Mouse (Mus musculus): ENCODE data around the gene Lrcol1. TPM values are rescaled to one million over a fixed set of nuclear protein-coding genes. Genes with fewer than 3 reads are reported as not detected.

The Lrcol1 gene
- total RNA-seq (2021): not detected
- long read RNA-seq, experiment 1: 0 reads
- long read RNA-seq, experiment 2: 0 reads

DNA sequence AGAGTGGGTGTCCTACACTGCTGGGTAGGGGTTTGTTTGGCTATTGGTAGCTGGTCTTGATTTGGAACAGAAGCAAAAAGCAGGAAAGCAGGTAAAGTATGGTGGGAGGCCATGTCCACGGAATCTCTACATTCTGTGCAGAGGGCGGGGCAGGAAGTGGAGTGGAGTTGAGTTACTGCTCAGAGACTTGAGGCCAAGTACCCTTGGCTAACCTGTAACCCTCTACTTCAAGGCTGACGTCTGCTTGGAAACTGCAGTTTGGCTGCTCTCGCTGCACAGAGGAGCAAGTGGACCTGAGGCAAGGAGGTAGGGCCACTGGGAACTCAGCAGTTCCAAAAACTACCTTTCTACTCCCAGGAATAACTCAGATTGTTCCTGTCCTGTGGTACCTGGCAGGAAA lies at the start of gene Lrcol1:
Lrcol1 (plus strand) TSS at position 207 of the 400 bp plus-strand sequence.
- no peak for DNase-seq (ENCODE audit: low spot score in 2 of 2)
- intact Hi-C loops (cut with DNase I): no loop called here

GRCm38 (mm10) chr5:110296637-110297036 lies 47.9 kb upstream of the Lrcol1 start:
- intact Hi-C loops (cut with DNase I): no loop called here
- DNase-seq (ENCODE audit: low spot score in 2 of 2): no peak

DNA sequence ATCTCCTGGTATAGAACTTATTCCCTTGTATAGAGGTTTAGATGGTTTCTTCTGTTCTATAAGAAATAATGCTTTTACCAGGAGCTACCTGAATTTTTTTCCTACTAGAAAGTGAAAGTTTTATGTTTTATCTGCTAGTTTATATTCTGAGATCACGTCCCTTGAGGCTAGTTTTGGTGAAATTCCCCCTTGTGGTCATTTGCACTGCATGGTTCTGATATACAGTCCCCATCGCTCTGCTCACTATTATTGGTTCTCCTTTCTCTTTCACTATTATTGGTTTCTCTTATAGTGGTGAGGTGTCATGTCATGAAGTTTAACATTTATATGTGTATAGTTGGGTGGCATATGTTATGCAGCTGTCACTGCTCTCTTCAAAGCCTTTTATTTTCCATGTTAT lies 43.9 kb upstream of the Lrcol1 start:
- intact Hi-C loops (cut with DNase I): no loop called here
- DNase-seq (ENCODE audit: low spot score in 2 of 2): no peak

- DNase-seq (ENCODE audit: low spot score in 2 of 2): no peak
- intact Hi-C loops (cut with DNase I): no loop called here
Observed at GRCm38 (mm10) chr5:110308861-110309260, 35.7 kb upstream of the Lrcol1 start.

DNA sequence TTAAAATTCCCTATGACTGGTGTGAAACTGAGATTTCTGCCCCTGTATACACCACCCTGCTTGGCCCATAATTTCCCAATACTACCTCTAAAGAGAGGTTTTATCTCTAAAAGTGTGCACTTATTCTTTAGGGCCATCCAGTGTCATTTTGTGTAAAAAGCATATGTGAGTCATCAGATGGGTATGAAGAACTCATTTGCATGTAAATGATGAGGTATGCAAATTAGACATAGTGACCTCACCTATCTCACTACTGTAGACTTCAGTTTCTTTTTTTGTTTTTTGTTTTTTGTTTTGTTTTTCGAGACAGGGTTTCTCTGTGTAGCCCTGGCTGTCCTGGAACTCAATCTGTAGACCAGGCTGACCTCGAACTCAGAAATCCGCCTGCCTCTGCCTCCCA lies 31.4 kb upstream of the Lrcol1 start:
- intact Hi-C loops (cut with DNase I): no loop called here
- DNase-seq (ENCODE audit: low spot score in 2 of 2): no peak

DNA sequence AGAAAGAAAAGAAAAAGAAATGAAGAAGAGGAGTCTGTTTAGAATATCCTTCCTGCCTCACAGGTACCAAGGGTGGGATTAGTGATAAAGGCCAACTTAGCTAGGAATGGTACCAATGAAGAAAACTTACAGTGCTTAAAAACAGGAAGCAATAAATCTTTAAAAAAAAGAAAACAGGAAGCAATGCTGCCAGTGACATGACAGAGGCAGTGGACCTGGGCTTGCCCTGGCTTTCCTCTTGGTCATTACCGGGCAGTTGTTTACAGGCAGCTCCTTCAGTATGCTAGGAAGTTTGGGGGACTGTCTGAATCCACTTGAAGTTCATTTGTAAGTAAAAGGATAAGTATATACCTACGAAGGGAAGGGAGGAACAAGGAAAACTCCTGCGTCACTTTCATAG lies 14.0 kb upstream of the Lrcol1 start:
- intact Hi-C loops (cut with DNase I): no loop called here
- no peak for DNase-seq (ENCODE audit: low spot score in 2 of 2)

DNA sequence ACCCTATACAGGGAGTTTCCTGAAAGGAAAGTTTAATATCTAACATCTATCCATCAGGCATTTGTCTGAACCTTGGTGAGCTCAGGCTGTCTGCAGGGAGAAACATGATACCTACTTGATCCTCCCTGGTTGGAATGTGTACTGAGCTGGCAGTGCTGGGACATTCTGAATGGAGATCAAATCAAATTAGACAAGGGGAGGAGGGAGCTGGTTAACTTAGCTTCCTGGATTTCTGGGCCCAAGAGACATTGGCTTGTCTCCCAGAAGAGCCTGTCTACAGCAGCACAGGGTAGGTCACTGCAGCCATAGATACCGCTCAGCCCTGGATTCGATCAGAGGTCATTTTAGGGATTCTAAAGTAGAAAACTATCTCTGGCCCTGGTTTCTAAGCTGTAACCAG lies 5.7 kb upstream of the Lrcol1 start:
- intact Hi-C loops (cut with DNase I): no loop called here
- DNase-seq (ENCODE audit: low spot score in 2 of 2): no peak

- intact Hi-C loops (cut with DNase I): no loop called here
- DNase-seq (ENCODE audit: low spot score in 2 of 2): no peak
Observed at GRCm38 (mm10) chr5:110342648-110343284, 1.8 kb upstream of the Lrcol1 start, which contains the start of gene P2rx2. P2rx2 (minus strand) TSS chr5:110343212.

DNA sequence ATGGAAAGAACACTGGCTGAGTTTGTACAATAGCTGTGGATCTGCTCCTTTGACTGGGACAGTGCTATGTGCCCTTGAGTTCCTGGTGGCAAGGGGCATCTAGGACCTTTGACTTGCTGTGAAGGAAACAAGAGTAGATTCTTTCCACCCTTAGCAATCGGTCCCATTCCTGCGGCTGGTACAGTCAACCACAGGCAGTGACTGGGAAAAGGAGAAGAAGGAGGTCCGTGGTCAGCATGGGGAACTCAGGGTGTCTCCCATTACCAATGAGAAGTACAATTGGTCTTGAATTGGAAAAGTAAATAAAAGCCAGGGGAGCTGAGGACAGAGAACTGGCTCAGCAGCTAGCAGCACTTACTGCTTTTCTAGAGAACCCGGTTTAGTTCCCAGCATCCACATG lies 1.0 kb downstream of the Lrcol1 start:
- DNase-seq (ENCODE audit: low spot score in 2 of 2): no peak
- intact Hi-C loops (cut with DNase I): no loop called here

- intact Hi-C loops (cut with DNase I): no loop called here
- no peak for DNase-seq (ENCODE audit: low spot score in 2 of 2)
Observed at GRCm38 (mm10) chr5:110347006-110347405, 2.5 kb downstream of the Lrcol1 start.

- DNase-seq (ENCODE audit: low spot score in 2 of 2): peak; percentile 37 to 42
- intact Hi-C loops (cut with DNase I): loop anchor here (5.0 kb wide), 2 partner anchors 73 to 283 kb away; no protein-coding TSS in a partner anchor
Observed at GRCm38 (mm10) chr5:110354716-110355115, 10.2 kb downstream of the Lrcol1 start.

DNA sequence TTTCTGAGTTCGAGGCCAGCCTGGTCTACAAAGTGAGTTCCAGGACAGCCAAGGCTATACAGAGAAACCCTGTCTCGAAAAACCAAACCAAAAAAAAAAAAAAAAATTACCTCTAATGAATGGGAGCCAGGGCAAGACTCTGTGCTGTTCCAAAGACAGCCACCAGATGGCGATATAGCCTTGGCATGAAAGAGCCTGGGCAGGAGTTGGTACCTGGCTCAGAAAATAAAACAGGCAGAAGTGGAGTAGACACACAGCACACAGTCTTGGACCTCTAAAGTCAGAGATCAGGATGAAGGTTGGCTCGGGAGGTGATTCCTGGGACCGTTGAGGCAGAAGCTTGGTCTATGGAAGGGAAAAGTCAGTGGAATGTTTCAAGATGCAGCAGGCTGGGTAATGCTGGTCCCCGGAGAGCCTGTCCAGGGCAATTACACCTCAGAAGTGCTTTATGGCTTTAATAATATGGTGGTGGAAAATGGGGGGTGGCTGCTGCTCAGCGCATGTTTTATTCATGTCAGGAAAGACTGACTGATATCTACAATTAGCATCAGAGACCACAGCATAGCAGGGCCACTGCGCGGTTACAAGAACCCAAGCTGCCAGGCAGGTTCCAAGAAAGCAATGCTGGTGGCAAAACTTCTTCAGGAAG lies 13.1 kb downstream of the Lrcol1 start:
- intact Hi-C loops (cut with DNase I): loop anchor here (5.0 kb wide), 2 partner anchors 70 to 280 kb away; no protein-coding TSS in a partner anchor
- peak; percentile 87 to 91 for DNase-seq (ENCODE audit: low spot score in 2 of 2)

DNA sequence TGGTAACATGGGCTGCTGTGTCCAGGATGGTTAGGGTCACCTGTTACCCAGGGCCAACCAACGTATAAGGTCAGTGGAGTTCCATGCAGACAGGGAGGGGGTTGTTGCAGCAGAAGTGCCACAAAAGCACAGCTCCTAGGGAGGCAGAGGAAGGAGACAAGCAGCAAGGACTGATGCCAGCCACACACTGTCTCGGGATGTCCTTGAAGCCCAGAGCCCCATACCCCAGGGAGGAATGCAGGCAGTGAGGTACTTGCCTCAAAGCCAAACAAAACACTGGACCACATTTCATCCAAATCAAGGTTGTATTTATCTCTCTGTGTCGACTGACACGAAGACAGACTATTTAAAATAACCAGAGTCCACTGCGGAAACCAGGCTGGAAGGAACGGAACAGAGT lies 16.9 kb downstream of the Lrcol1 start:
- intact Hi-C loops (cut with DNase I): no loop called here
- no peak for DNase-seq (ENCODE audit: low spot score in 2 of 2)

DNA sequence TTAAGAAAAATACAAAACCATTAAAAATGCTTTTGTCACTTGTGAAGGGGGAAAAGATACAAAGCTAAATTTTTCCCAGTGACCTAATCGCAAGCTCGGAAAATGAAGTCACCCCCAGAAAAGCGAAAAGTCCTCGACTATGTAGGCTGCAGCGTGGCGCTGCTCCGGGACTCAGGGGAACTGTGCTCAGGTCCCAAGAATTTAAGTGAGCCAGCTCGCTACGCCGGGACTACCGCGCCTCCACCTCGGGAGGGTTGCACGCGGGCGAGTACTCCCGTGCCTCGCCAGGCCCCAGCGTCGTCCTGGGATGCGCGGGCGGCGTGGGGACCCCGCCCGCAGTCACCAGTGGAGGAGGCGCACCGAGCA lies 18.3 kb downstream of the Lrcol1 start:
- intact Hi-C loops (cut with DNase I): no loop called here
- no peak for DNase-seq (ENCODE audit: low spot score in 2 of 2)

- peak; percentile 73 to 81 for DNase-seq (ENCODE audit: low spot score in 2 of 2)
- intact Hi-C loops (cut with DNase I): no loop called here
Observed at GRCm38 (mm10) chr5:110363179-110363821, 18.8 kb downstream of the Lrcol1 start.

DNA sequence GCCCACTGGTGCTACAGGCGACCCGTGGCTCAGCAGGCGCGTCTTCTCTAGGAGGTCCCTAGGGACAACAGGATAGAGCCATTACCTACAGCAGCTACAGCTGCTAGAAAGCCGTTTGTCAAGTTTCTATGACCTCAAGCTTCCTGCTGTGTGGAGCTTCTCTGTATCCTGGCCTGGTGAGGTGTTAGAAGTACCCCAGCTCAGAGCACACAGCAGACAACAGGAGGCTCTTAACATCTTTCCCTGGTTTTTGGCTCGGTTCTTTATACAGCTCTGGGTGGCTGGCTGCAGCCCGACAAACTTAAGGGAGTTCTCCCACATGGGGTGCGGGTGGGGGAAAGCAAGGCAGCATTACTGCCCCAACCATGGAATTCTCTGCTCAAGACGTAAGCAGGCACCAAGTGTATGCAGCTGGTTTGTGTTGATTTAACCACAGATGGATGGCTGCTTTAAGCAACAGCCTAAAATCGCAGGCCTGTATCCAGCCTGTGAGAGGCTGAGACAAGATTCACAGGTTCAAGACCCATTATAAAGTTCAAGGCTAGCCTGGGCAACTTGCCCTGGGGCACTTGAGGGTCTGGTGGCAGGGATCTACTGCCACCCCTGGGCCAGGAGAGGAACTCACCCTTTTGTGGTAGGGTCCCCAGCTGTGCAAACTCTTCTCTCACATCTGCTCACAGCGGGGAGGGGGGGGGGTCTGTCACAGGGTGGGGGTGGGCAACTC lies 19.5 kb downstream of the Lrcol1 start:
- intact Hi-C loops (cut with DNase I): no loop called here
- peak in 1 of 2 experiments; percentile 10 for DNase-seq (ENCODE audit: low spot score in 2 of 2)

- peak; percentile 78 to 85 for DNase-seq (ENCODE audit: low spot score in 2 of 2)
- intact Hi-C loops (cut with DNase I): loop anchor here (2.0 kb wide), 1 partner anchor 52 kb away; no protein-coding TSS in a partner anchor
Observed at GRCm38 (mm10) chr5:110376802-110377433, 32.4 kb downstream of the Lrcol1 start.

- intact Hi-C loops (cut with DNase I): no loop called here
- no peak for DNase-seq (ENCODE audit: low spot score in 2 of 2)
Observed at GRCm38 (mm10) chr5:110378181-110378583, 33.7 kb downstream of the Lrcol1 start.

DNA sequence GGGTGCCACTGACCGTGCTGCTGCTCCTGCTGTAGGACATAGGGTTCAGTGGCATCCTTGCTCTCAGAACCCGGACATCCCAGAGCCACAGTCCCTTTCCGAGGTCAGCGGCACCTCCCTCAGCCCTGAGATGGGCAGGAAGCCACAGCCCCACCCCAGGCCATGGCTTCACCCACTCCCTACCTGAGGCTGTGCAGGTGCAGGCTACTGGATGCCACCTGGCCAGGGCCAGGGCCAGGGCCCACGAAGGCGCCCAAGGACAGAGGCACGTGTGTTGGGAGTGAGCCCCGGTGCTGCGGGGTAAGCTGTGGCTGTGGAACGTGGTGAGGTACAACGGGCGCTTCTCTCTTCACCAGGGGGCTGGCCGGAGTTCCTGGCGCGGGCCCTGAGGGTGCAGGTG lies 34.6 kb downstream of the Lrcol1 start:
- DNase-seq (ENCODE audit: low spot score in 2 of 2): no peak
- intact Hi-C loops (cut with DNase I): no loop called here

GRCm38 (mm10) chr5:110379823-110380222 lies 35.3 kb downstream of the Lrcol1 start:
- intact Hi-C loops (cut with DNase I): no loop called here
- DNase-seq (ENCODE audit: low spot score in 2 of 2): no peak
